Mouse (Mus musculus): ENCODE measurements at regions not wholly inside any gene's neighbourhood (a gene's known extent, or its start where the extent isn't known, plus 50 kb on each side); places are given as distances from the start of the nearest gene placed in this dataset.
"Not testable (repeated sequence)": the region's sequence is repeated elsewhere in the genome, so short reads cannot be mapped to it uniquely, and the experiment has no call there.

- H3K4me1 ChIP-seq (ENCODE audit: control insufficient read depth, insufficient read depth, low read length) = no peaks in the 10 kb centered on the region
- H3K9ac ChIP-seq (replicated peaks; ENCODE audit: low read length) = no peak overlapping the region
- ATAC-seq (replicated peaks; ENCODE audit: insufficient number of reproducible peaks, low FRiP score, low TSS enrichment, low read depth) (no peak), DNase-seq (ENCODE audit: low spot score) (no peak)
- no peak overlapping the region for H3K27ac ChIP-seq (replicated peaks; ENCODE audit: low read depth, low read length)
- H3K4me3 ChIP-seq (ENCODE audit: low read depth, low read length) = no peak overlapping the region
- 45% methylated on average over 14 of the region's 14 CpGs for WGBS
- no peaks in the 10 kb centered on the region for H3K27me3 ChIP-seq (ENCODE audit: control insufficient read depth, insufficient read depth, low read length)
- no peaks in the 10 kb centered on the region for H3K9me3 ChIP-seq (replicated peaks; ENCODE audit: control insufficient read depth, low read length)
- H3K36me3 ChIP-seq (replicated peaks; ENCODE audit: control insufficient read depth, insufficient read depth, low read depth, low read length) = no peaks in the 10 kb centered on the region
- no peak overlapping the region for H3K4me2 ChIP-seq (ENCODE audit: low read depth, low read length)
Observed at GRCm38 (mm10) chr2:53501657-53502274, 310.2 kb downstream of the Arl6ip6 start.

- Histone ChIP-seq H3K4me1 (ENCODE audit: control insufficient read depth, insufficient read depth, low read length) (no peaks in the 10 kb centered on the region), H3K4me3 (ENCODE audit: low read depth, low read length) (no peak overlapping the region), H3K27ac (replicated peaks; ENCODE audit: low read depth, low read length) (no peak overlapping the region), H3K4me2 (ENCODE audit: low read depth, low read length) (no peak overlapping the region), H3K27me3 (ENCODE audit: control insufficient read depth, insufficient read depth, low read length) (no peaks in the 10 kb centered on the region), H3K9me3 (replicated peaks; ENCODE audit: control insufficient read depth, low read length) (no peaks in the 10 kb centered on the region), H3K36me3 (replicated peaks; ENCODE audit: control insufficient read depth, insufficient read depth, low read depth, low read length) (no peaks in the 10 kb centered on the region), H3K9ac (replicated peaks; ENCODE audit: low read length) (no peak overlapping the region)
- WGBS = 71% methylated on average over 4 of the region's 4 CpGs
- DNase-seq (ENCODE audit: low spot score) = no peak
- ATAC-seq (replicated peaks; ENCODE audit: insufficient number of reproducible peaks, low FRiP score, low TSS enrichment, low read depth) = no peak
Observed at GRCm38 (mm10) chr2:53502275-53502667, 310.7 kb downstream of the Arl6ip6 start.

- 83% methylated on average over 2 of the region's 2 CpGs for WGBS
- Histone ChIP-seq H3K4me3 (ENCODE audit: low read depth, low read length) (no peak overlapping the region), H3K27me3 (ENCODE audit: control insufficient read depth, insufficient read depth, low read length) (no peaks in the 10 kb centered on the region), H3K9ac (replicated peaks; ENCODE audit: low read length) (no peak overlapping the region), H3K9me3 (replicated peaks; ENCODE audit: control insufficient read depth, low read length) (no peaks in the 10 kb centered on the region), H3K4me1 (ENCODE audit: control insufficient read depth, insufficient read depth, low read length) (no peaks in the 10 kb centered on the region), H3K4me2 (ENCODE audit: low read depth, low read length) (no peak overlapping the region), H3K36me3 (replicated peaks; ENCODE audit: control insufficient read depth, insufficient read depth, low read depth, low read length) (no peaks in the 10 kb centered on the region), H3K27ac (replicated peaks; ENCODE audit: low read depth, low read length) (no peak overlapping the region)
- no peak for ATAC-seq (replicated peaks; ENCODE audit: insufficient number of reproducible peaks, low FRiP score, low TSS enrichment, low read depth)
- no peak for DNase-seq (ENCODE audit: low spot score)
Observed at GRCm38 (mm10) chr2:53542097-53542496, 350.6 kb downstream of the Arl6ip6 start.

- no peak overlapping the region for H3K4me2 ChIP-seq (ENCODE audit: low read depth, low read length)
- H3K9me3 ChIP-seq (replicated peaks; ENCODE audit: control insufficient read depth, low read length) = no peaks in the 10 kb centered on the region
- ATAC-seq (replicated peaks; ENCODE audit: insufficient number of reproducible peaks, low FRiP score, low TSS enrichment, low read depth) (no peak), DNase-seq (ENCODE audit: low spot score) (no peak)
- H3K4me1 ChIP-seq (ENCODE audit: control insufficient read depth, insufficient read depth, low read length) = no peaks in the 10 kb centered on the region
- no peak overlapping the region for H3K27ac ChIP-seq (replicated peaks; ENCODE audit: low read depth, low read length)
- no peaks in the 10 kb centered on the region for H3K27me3 ChIP-seq (ENCODE audit: control insufficient read depth, insufficient read depth, low read length)
- H3K36me3 ChIP-seq (replicated peaks; ENCODE audit: control insufficient read depth, insufficient read depth, low read depth, low read length) = no peaks in the 10 kb centered on the region
- 63% methylated on average over 1 of the region's 1 CpGs for WGBS
- no peak overlapping the region for H3K4me3 ChIP-seq (ENCODE audit: low read depth, low read length)
- no peak overlapping the region for H3K9ac ChIP-seq (replicated peaks; ENCODE audit: low read length)
Observed at GRCm38 (mm10) chr2:53574007-53574406, 382.5 kb downstream of the Arl6ip6 start.

- H3K27me3 ChIP-seq (ENCODE audit: control insufficient read depth, insufficient read depth, low read length) = no peaks in the 10 kb centered on the region
- no peak overlapping the region for H3K4me3 ChIP-seq (ENCODE audit: low read depth, low read length)
- DNase-seq (ENCODE audit: low spot score) (no peak), ATAC-seq (replicated peaks; ENCODE audit: insufficient number of reproducible peaks, low FRiP score, low TSS enrichment, low read depth) (no peak)
- H3K27ac ChIP-seq (replicated peaks; ENCODE audit: low read depth, low read length) = no peak overlapping the region
- no peaks in the 10 kb centered on the region for H3K9me3 ChIP-seq (replicated peaks; ENCODE audit: control insufficient read depth, low read length)
- no peak overlapping the region for H3K4me2 ChIP-seq (ENCODE audit: low read depth, low read length)
- WGBS = 95% methylated on average over 2 of the region's 2 CpGs
- H3K36me3 ChIP-seq (replicated peaks; ENCODE audit: control insufficient read depth, insufficient read depth, low read depth, low read length) = no peaks in the 10 kb centered on the region
- no peaks in the 10 kb centered on the region for H3K4me1 ChIP-seq (ENCODE audit: control insufficient read depth, insufficient read depth, low read length)
- no peak overlapping the region for H3K9ac ChIP-seq (replicated peaks; ENCODE audit: low read length)
Observed at GRCm38 (mm10) chr2:53605829-53606228, 414.3 kb downstream of the Arl6ip6 start.

- H3K9ac ChIP-seq (replicated peaks; ENCODE audit: low read length) = no peak overlapping the region
- H3K27me3 ChIP-seq (ENCODE audit: control insufficient read depth, insufficient read depth, low read length) = no peaks in the 10 kb centered on the region
- H3K4me3 ChIP-seq (ENCODE audit: low read depth, low read length) = no peak overlapping the region
- no peaks in the 10 kb centered on the region for H3K9me3 ChIP-seq (replicated peaks; ENCODE audit: control insufficient read depth, low read length)
- ATAC-seq (replicated peaks; ENCODE audit: insufficient number of reproducible peaks, low FRiP score, low TSS enrichment, low read depth) (no peak), DNase-seq (ENCODE audit: low spot score) (no peak)
- 87% methylated on average over 3 of the region's 3 CpGs for WGBS
- H3K4me2 ChIP-seq (ENCODE audit: low read depth, low read length) = no peak overlapping the region
- no peaks in the 10 kb centered on the region for H3K36me3 ChIP-seq (replicated peaks; ENCODE audit: control insufficient read depth, insufficient read depth, low read depth, low read length)
- H3K4me1 ChIP-seq (ENCODE audit: control insufficient read depth, insufficient read depth, low read length) = no peaks in the 10 kb centered on the region
- no peak overlapping the region for H3K27ac ChIP-seq (replicated peaks; ENCODE audit: low read depth, low read length)
Observed at GRCm38 (mm10) chr2:53619681-53620080, 428.2 kb downstream of the Arl6ip6 start.

- H3K4me1 ChIP-seq (ENCODE audit: control insufficient read depth, insufficient read depth, low read length); DNase-seq (ENCODE audit: low spot score); H3K9ac ChIP-seq (replicated peaks; ENCODE audit: low read length); H3K27me3 ChIP-seq (ENCODE audit: control insufficient read depth, insufficient read depth, low read length); H3K4me3 ChIP-seq (ENCODE audit: low read depth, low read length); H3K27ac ChIP-seq (replicated peaks; ENCODE audit: low read depth, low read length); H3K4me2 ChIP-seq (ENCODE audit: low read depth, low read length); H3K9me3 ChIP-seq (replicated peaks; ENCODE audit: control insufficient read depth, low read length); H3K36me3 ChIP-seq (replicated peaks; ENCODE audit: control insufficient read depth, insufficient read depth, low read depth, low read length); ATAC-seq (replicated peaks; ENCODE audit: insufficient number of reproducible peaks, low FRiP score, low TSS enrichment, low read depth): not testable (repeated sequence)
- WGBS = 56% methylated on average over 19 of the region's 19 CpGs
Observed at GRCm38 (mm10) chr2:53632816-53633474, 441.4 kb downstream of the Arl6ip6 start.

GRCm38 (mm10) chr2:53668599-53669372, 416.6 kb downstream of the Rprm start:
- no peak overlapping the region for H3K4me3 ChIP-seq (ENCODE audit: low read depth, low read length)
- H3K4me2 ChIP-seq (ENCODE audit: low read depth, low read length) = no peak overlapping the region
- H3K27ac ChIP-seq (replicated peaks; ENCODE audit: low read depth, low read length) = no peak overlapping the region
- H3K4me1 ChIP-seq (ENCODE audit: control insufficient read depth, insufficient read depth, low read length) = no peaks in the 10 kb centered on the region
- WGBS = 61% methylated on average over 6 of the region's 6 CpGs
- no peak overlapping the region for H3K9ac ChIP-seq (replicated peaks; ENCODE audit: low read length)
- ATAC-seq (replicated peaks; ENCODE audit: insufficient number of reproducible peaks, low FRiP score, low TSS enrichment, low read depth) (no peak), DNase-seq (ENCODE audit: low spot score) (no peak)
- no peaks in the 10 kb centered on the region for H3K27me3 ChIP-seq (ENCODE audit: control insufficient read depth, insufficient read depth, low read length)
- H3K36me3 ChIP-seq (replicated peaks; ENCODE audit: control insufficient read depth, insufficient read depth, low read depth, low read length) = no peaks in the 10 kb centered on the region
- no peaks in the 10 kb centered on the region for H3K9me3 ChIP-seq (replicated peaks; ENCODE audit: control insufficient read depth, low read length)
